Mouse (Mus musculus): ENCODE data around the gene Clec2l. TPM values are rescaled to one million over a fixed set of nuclear protein-coding genes. Genes with fewer than 3 reads are reported as not detected.
"Not testable (repeated sequence)": the region's sequence is repeated elsewhere in the genome, so short reads cannot be mapped to it uniquely, and the experiment has no call there.

The Clec2l gene
- polyA plus RNA-seq, 1 experiment, result not detected

- H3K27ac ChIP-seq (ENCODE audit: insufficient read depth, low read length), result no peak overlapping the region
- no peaks in the 10 kb centered on the region for H3K27me3 ChIP-seq (ENCODE audit: control insufficient read depth, insufficient read depth, low read length, poor library complexity, severe bottlenecking)
- H3K4me1 ChIP-seq (ENCODE audit: control insufficient read depth, insufficient read depth, low read length), result no peaks in the 10 kb centered on the region
- H3K9ac ChIP-seq (ENCODE audit: low read depth, poor library complexity, severe bottlenecking), result no peak overlapping the region
- H3K9me3 ChIP-seq (replicated peaks; ENCODE audit: control insufficient read depth, insufficient read depth, low read length, poor library complexity, severe bottlenecking), result no peaks in the 10 kb centered on the region
- H3K36me3 ChIP-seq (ENCODE audit: control insufficient read depth, insufficient read depth, low read length, poor library complexity, severe bottlenecking), result no peaks in the 10 kb centered on the region
- TF ChIP-seq CTCF (IDR thresholded peaks at IDR 0.05; ENCODE audit: low read depth, low read length) (peak; percentile 94), EP300 (IDR thresholded peaks at IDR 0.05; ENCODE audit: insufficient read depth, low read depth, low read length) (no peak)
- no peak overlapping the region for H3K4me3 ChIP-seq (ENCODE audit: low read depth, low read length)
Measured at GRCm38 (mm10) chr6:38650263-38650937, 12.5 kb upstream of the Clec2l start.

- peaks cover 9% of the 10 kb centered on the region for H3K27me3 ChIP-seq (ENCODE audit: control insufficient read depth, insufficient read depth, low read length, poor library complexity, severe bottlenecking)
- H3K4me3 ChIP-seq (ENCODE audit: low read depth, low read length), result no peak overlapping the region
- TF ChIP-seq POLR2A (IDR thresholded peaks at IDR 0.05; ENCODE audit: insufficient read depth, low read length) (no peak), EP300 (IDR thresholded peaks at IDR 0.05; ENCODE audit: insufficient read depth, low read depth, low read length) (no peak), CTCF (IDR thresholded peaks at IDR 0.05; ENCODE audit: low read depth, low read length) (no peak)
- no peaks in the 10 kb centered on the region for H3K36me3 ChIP-seq (ENCODE audit: control insufficient read depth, insufficient read depth, low read length, poor library complexity, severe bottlenecking)
- H3K9me3 ChIP-seq (replicated peaks; ENCODE audit: control insufficient read depth, insufficient read depth, low read length, poor library complexity, severe bottlenecking), result no peaks in the 10 kb centered on the region
- H3K9ac ChIP-seq (ENCODE audit: low read depth, poor library complexity, severe bottlenecking), result no peak overlapping the region
- no peak overlapping the region for H3K27ac ChIP-seq (ENCODE audit: insufficient read depth, low read length)
- no peaks in the 10 kb centered on the region for H3K4me1 ChIP-seq (ENCODE audit: control insufficient read depth, insufficient read depth, low read length)
Measured at GRCm38 (mm10) chr6:38661626-38662025, 1.2 kb upstream of the Clec2l start.

GRCm38 (mm10) chr6:38669580-38669979, 6.7 kb downstream of the Clec2l start:
- no peaks in the 10 kb centered on the region for H3K27me3 ChIP-seq (ENCODE audit: control insufficient read depth, insufficient read depth, low read length, poor library complexity, severe bottlenecking)
- no peak overlapping the region for H3K4me3 ChIP-seq (ENCODE audit: low read depth, low read length)

GRCm38 (mm10) chr6:38670488-38670887, 7.6 kb downstream of the Clec2l start:
- not testable (repeated sequence) for H3K9me3 ChIP-seq (replicated peaks; ENCODE audit: control insufficient read depth, insufficient read depth, low read length, poor library complexity, severe bottlenecking); H3K4me1 ChIP-seq (ENCODE audit: control insufficient read depth, insufficient read depth, low read length); H3K27ac ChIP-seq (ENCODE audit: insufficient read depth, low read length); H3K9ac ChIP-seq (ENCODE audit: low read depth, poor library complexity, severe bottlenecking); H3K27me3 ChIP-seq (ENCODE audit: control insufficient read depth, insufficient read depth, low read length, poor library complexity, severe bottlenecking); H3K4me3 ChIP-seq (ENCODE audit: low read depth, low read length); H3K36me3 ChIP-seq (ENCODE audit: control insufficient read depth, insufficient read depth, low read length, poor library complexity, severe bottlenecking)

More at GRCm38 (mm10) chr6:38669580-38669979, 6.7 kb downstream of the Clec2l start:
- no peak overlapping the region for H3K9ac ChIP-seq (ENCODE audit: low read depth, poor library complexity, severe bottlenecking)
- H3K4me1 ChIP-seq (ENCODE audit: control insufficient read depth, insufficient read depth, low read length), result no peaks in the 10 kb centered on the region
- TF ChIP-seq CTCF (IDR thresholded peaks at IDR 0.05; ENCODE audit: low read depth, low read length), result peak; percentile 39
- no peak for TF ChIP-seq POLR2A (IDR thresholded peaks at IDR 0.05; ENCODE audit: insufficient read depth, low read length)
- H3K36me3 ChIP-seq (ENCODE audit: control insufficient read depth, insufficient read depth, low read length, poor library complexity, severe bottlenecking), result no peaks in the 10 kb centered on the region
- no peaks in the 10 kb centered on the region for H3K9me3 ChIP-seq (replicated peaks; ENCODE audit: control insufficient read depth, insufficient read depth, low read length, poor library complexity, severe bottlenecking)
- H3K27ac ChIP-seq (ENCODE audit: insufficient read depth, low read length), result no peak overlapping the region

- TF ChIP-seq CTCF (IDR thresholded peaks at IDR 0.05; ENCODE audit: low read depth, low read length) (no peak), EP300 (IDR thresholded peaks at IDR 0.05; ENCODE audit: insufficient read depth, low read depth, low read length) (no peak), POLR2A (IDR thresholded peaks at IDR 0.05; ENCODE audit: insufficient read depth, low read length) (no peak)
- no peaks in the 10 kb centered on the region for H3K36me3 ChIP-seq (ENCODE audit: control insufficient read depth, insufficient read depth, low read length, poor library complexity, severe bottlenecking)
- no peak overlapping the region for H3K9ac ChIP-seq (ENCODE audit: low read depth, poor library complexity, severe bottlenecking)
- no peaks in the 10 kb centered on the region for H3K27me3 ChIP-seq (ENCODE audit: control insufficient read depth, insufficient read depth, low read length, poor library complexity, severe bottlenecking)
- H3K9me3 ChIP-seq (replicated peaks; ENCODE audit: control insufficient read depth, insufficient read depth, low read length, poor library complexity, severe bottlenecking), result no peaks in the 10 kb centered on the region
- no peak overlapping the region for H3K27ac ChIP-seq (ENCODE audit: insufficient read depth, low read length)
- H3K4me1 ChIP-seq (ENCODE audit: control insufficient read depth, insufficient read depth, low read length), result no peaks in the 10 kb centered on the region
- H3K4me3 ChIP-seq (ENCODE audit: low read depth, low read length), result no peak overlapping the region
Measured at GRCm38 (mm10) chr6:38671270-38671669, 8.4 kb downstream of the Clec2l start.

GRCm38 (mm10) chr6:38672011-38672410, 9.1 kb downstream of the Clec2l start:
- H3K36me3 ChIP-seq (ENCODE audit: control insufficient read depth, insufficient read depth, low read length, poor library complexity, severe bottlenecking), result no peaks in the 10 kb centered on the region
- H3K27me3 ChIP-seq (ENCODE audit: control insufficient read depth, insufficient read depth, low read length, poor library complexity, severe bottlenecking), result no peaks in the 10 kb centered on the region
- no peaks in the 10 kb centered on the region for H3K9me3 ChIP-seq (replicated peaks; ENCODE audit: control insufficient read depth, insufficient read depth, low read length, poor library complexity, severe bottlenecking)
- no peaks in the 10 kb centered on the region for H3K4me1 ChIP-seq (ENCODE audit: control insufficient read depth, insufficient read depth, low read length)
- no peak overlapping the region for H3K4me3 ChIP-seq (ENCODE audit: low read depth, low read length)
- no peak for TF ChIP-seq POLR2A (IDR thresholded peaks at IDR 0.05; ENCODE audit: insufficient read depth, low read length)
- TF ChIP-seq CTCF (IDR thresholded peaks at IDR 0.05; ENCODE audit: low read depth, low read length), result no peak
- no peak for TF ChIP-seq EP300 (IDR thresholded peaks at IDR 0.05; ENCODE audit: insufficient read depth, low read depth, low read length)
- H3K9ac ChIP-seq (ENCODE audit: low read depth, poor library complexity, severe bottlenecking), result no peak overlapping the region
- no peak overlapping the region for H3K27ac ChIP-seq (ENCODE audit: insufficient read depth, low read length)

Data from ES-Bruce4 (cell line).